Mouse (Mus musculus): Measurements from ENCODE around the gene Sf3b4.
A peak's percentile ranks its signal among the peaks of the same experiment; 100 is the strongest.
"Not testable (repeated sequence)": the region's sequence is repeated elsewhere in the genome, so short reads cannot be mapped to it uniquely, and the experiment has no call there.

Gene Sf3b4

GRCm38 (mm10) chr3:96173185-96173584, 1.1 kb downstream of the Sf3b4 start:
- no peak for DNase-seq (ENCODE audit: low read depth)

- DNase-seq (ENCODE audit: low read depth) = not testable (repeated sequence)
Observed at GRCm38 (mm10) chr3:96174042-96174441, 1.9 kb downstream of the Sf3b4 start.

- no peak for DNase-seq (ENCODE audit: low read depth)
Observed at GRCm38 (mm10) chr3:96175251-96175650, 3.1 kb downstream of the Sf3b4 start.

GRCm38 (mm10) chr3:96178427-96178826, 6.3 kb downstream of the Sf3b4 start:
- no peak for DNase-seq (ENCODE audit: low read depth)

- DNase-seq (ENCODE audit: low read depth) = no peak
Observed at GRCm38 (mm10) chr3:96178902-96179301, 6.8 kb downstream of the Sf3b4 start.

GRCm38 (mm10) chr3:96179531-96179930, 7.4 kb downstream of the Sf3b4 start:
- peak; percentile 65 for DNase-seq (ENCODE audit: low read depth)

GRCm38 (mm10) chr3:96180727-96181477, 8.8 kb downstream of the Sf3b4 start, which contains the start of gene Sv2a:
TSS of gene Sv2a (plus strand) at chr3:96181151.
- peak; percentile 42 for DNase-seq (ENCODE audit: low read depth)

- DNase-seq (ENCODE audit: low read depth) = no peak
Observed at GRCm38 (mm10) chr3:96181510-96182381, 9.6 kb downstream of the Sf3b4 start.

- no peak for DNase-seq (ENCODE audit: low read depth)
Observed at GRCm38 (mm10) chr3:96182382-96182776, 10.2 kb downstream of the Sf3b4 start.

GRCm38 (mm10) chr3:96192977-96193376, 20.8 kb downstream of the Sf3b4 start:
- no peak for DNase-seq (ENCODE audit: low read depth)

GRCm38 (mm10) chr3:96194966-96195365, 22.8 kb downstream of the Sf3b4 start:
- DNase-seq (ENCODE audit: low read depth) = no peak

GRCm38 (mm10) chr3:96195616-96196313, 23.6 kb downstream of the Sf3b4 start:
- DNase-seq (ENCODE audit: low read depth) = no peak

GRCm38 (mm10) chr3:96196437-96197128, 24.5 kb downstream of the Sf3b4 start:
- DNase-seq (ENCODE audit: low read depth) = no peak

GRCm38 (mm10) chr3:96197129-96197749, 25.1 kb downstream of the Sf3b4 start:
- DNase-seq (ENCODE audit: low read depth) = peak; percentile 93

- DNase-seq (ENCODE audit: low read depth) = peak; percentile 38
Observed at GRCm38 (mm10) chr3:96198181-96198580, 26.0 kb downstream of the Sf3b4 start.

GRCm38 (mm10) chr3:96198601-96199251, 26.6 kb downstream of the Sf3b4 start:
- DNase-seq (ENCODE audit: low read depth) = not testable (repeated sequence)

- DNase-seq (ENCODE audit: low read depth) = no peak
Observed at GRCm38 (mm10) chr3:96199731-96200130, 27.6 kb downstream of the Sf3b4 start.

- peak; percentile 63 for DNase-seq (ENCODE audit: low read depth)
Observed at GRCm38 (mm10) chr3:96207819-96208218, 35.7 kb downstream of the Sf3b4 start.

- DNase-seq (ENCODE audit: low read depth) = peak; percentile 22
Observed at GRCm38 (mm10) chr3:96209242-96209641, 37.1 kb downstream of the Sf3b4 start.

- DNase-seq (ENCODE audit: low read depth) = no peak
Observed at GRCm38 (mm10) chr3:96219191-96219641, 47.1 kb downstream of the Sf3b4 start.
